Mouse (Mus musculus) adrenal gland, postnatal 10 days (tissue): ENCODE data around the gene Rgl1. TPM values are rescaled to one million over a fixed set of nuclear protein-coding genes. Genes with fewer than 3 reads are reported as not detected.
A peak's percentile ranks its signal among the peaks of the same experiment; 100 is the strongest.

Source experiments
- DNase-seq: peaks from one replicate; pipeline ENCODE4 v3.0.0; 2021; ENCODE audit warnings: mixed read lengths
- total RNA-seq, 2 experiments: library from RNA; stranded (reverse); gene quantifications; 2 replicates each; pipeline ENCODE4 v1.2.3; 2021

Gene Rgl1
- total RNA-seq, 2 experiments from 2014 or later = 37.0 to 57.0 TPM

GRCm38 (mm10) chr1:152717329-152717728 is 48.8 kb downstream of the Rgl1 start:
- DNase-seq = no peak

- no peak for DNase-seq
These were observed 51.7 kb downstream of the Rgl1 start for GRCm38 (mm10) chr1:152714405-152714804.

- DNase-seq = no peak
These were observed 52.2 kb downstream of the Rgl1 start for GRCm38 (mm10) chr1:152713924-152714323.

GRCm38 (mm10) chr1:152711037-152711436 is 55.1 kb downstream of the Rgl1 start:
- DNase-seq = no peak

- no peak for DNase-seq
These were observed 58.6 kb downstream of the Rgl1 start for GRCm38 (mm10) chr1:152707560-152707959.

- no peak for DNase-seq
These were observed 62.2 kb downstream of the Rgl1 start for GRCm38 (mm10) chr1:152703941-152704340.

- DNase-seq = no peak
These were observed 63.2 kb downstream of the Rgl1 start for GRCm38 (mm10) chr1:152702920-152703319.

- no peak for DNase-seq
These were observed 65.1 kb downstream of the Rgl1 start for GRCm38 (mm10) chr1:152701066-152701465.

GRCm38 (mm10) chr1:152697341-152697740 is 68.8 kb downstream of the Rgl1 start:
- DNase-seq = no peak

- DNase-seq = no peak
These were observed 70.7 kb downstream of the Rgl1 start for GRCm38 (mm10) chr1:152695491-152695890.

GRCm38 (mm10) chr1:152689968-152690367 is 76.2 kb downstream of the Rgl1 start:
- DNase-seq = no peak

GRCm38 (mm10) chr1:152687733-152688181 is 78.4 kb downstream of the Rgl1 start:
- no peak for DNase-seq

- peak; percentile 57 for DNase-seq
These were observed 78.9 kb downstream of the Rgl1 start for GRCm38 (mm10) chr1:152687099-152687730.

- DNase-seq = no peak
These were observed 80.6 kb downstream of the Rgl1 start for GRCm38 (mm10) chr1:152685531-152685930.

- peak; percentile 71 for DNase-seq
These were observed 83.6 kb downstream of the Rgl1 start for GRCm38 (mm10) chr1:152682368-152683194.

GRCm38 (mm10) chr1:152681676-152682367 is 84.3 kb downstream of the Rgl1 start:
- DNase-seq = peak; percentile 44

- DNase-seq = no peak
These were observed 85.0 kb downstream of the Rgl1 start for GRCm38 (mm10) chr1:152681116-152681515.

GRCm38 (mm10) chr1:152678451-152678850 is 87.7 kb downstream of the Rgl1 start:
- no peak for DNase-seq

GRCm38 (mm10) chr1:152677482-152678211 is 88.5 kb downstream of the Rgl1 start:
- no peak for DNase-seq

- DNase-seq = no peak
These were observed 96.5 kb downstream of the Rgl1 start for GRCm38 (mm10) chr1:152669446-152670180.

GRCm38 (mm10) chr1:152660436-152660835 is 105.7 kb downstream of the Rgl1 start:
- DNase-seq = no peak

- no peak for DNase-seq
These were observed 106.2 kb downstream of the Rgl1 start for GRCm38 (mm10) chr1:152659961-152660360.
